Mouse (Mus musculus): ENCODE results near the gene Znrf3.
"Not testable (repeated sequence)": the region's sequence is repeated elsewhere in the genome, so short reads cannot be mapped to it uniquely, and the experiment has no call there.

Gene Znrf3

GRCm38 (mm10) chr11:5444599-5445451, at the start of gene Znrf3:
Gene Znrf3 (minus strand): TSS chr11:5444847.
- DNase-seq (ENCODE audit: low read depth, low spot score): peak; percentile 95

GRCm38 (mm10) chr11:5493869-5494268, 49.2 kb upstream of the Znrf3 start:
- no peak for DNase-seq (ENCODE audit: low read depth, low spot score)

GRCm38 (mm10) chr11:5491912-5492311, 47.3 kb upstream of the Znrf3 start:
- DNase-seq (ENCODE audit: low read depth, low spot score): no peak

- DNase-seq (ENCODE audit: low read depth, low spot score): no peak
Measured at GRCm38 (mm10) chr11:5490989-5491656, 46.5 kb upstream of the Znrf3 start.

- DNase-seq (ENCODE audit: low read depth, low spot score): not testable (repeated sequence)
Measured at GRCm38 (mm10) chr11:5489433-5489832, 44.8 kb upstream of the Znrf3 start.

GRCm38 (mm10) chr11:5485193-5486011, 40.8 kb upstream of the Znrf3 start:
- peak; percentile 90 for DNase-seq (ENCODE audit: low read depth, low spot score)

- DNase-seq (ENCODE audit: low read depth, low spot score): no peak
Measured at GRCm38 (mm10) chr11:5482581-5482980, 37.9 kb upstream of the Znrf3 start.

GRCm38 (mm10) chr11:5478831-5479230, 34.2 kb upstream of the Znrf3 start:
- no peak for DNase-seq (ENCODE audit: low read depth, low spot score)

GRCm38 (mm10) chr11:5478193-5478592, 33.5 kb upstream of the Znrf3 start:
- DNase-seq (ENCODE audit: low read depth, low spot score): no peak

GRCm38 (mm10) chr11:5476806-5477205, 32.2 kb upstream of the Znrf3 start:
- DNase-seq (ENCODE audit: low read depth, low spot score): no peak

GRCm38 (mm10) chr11:5475556-5476118, 31.0 kb upstream of the Znrf3 start:
- DNase-seq (ENCODE audit: low read depth, low spot score): not testable (repeated sequence)

GRCm38 (mm10) chr11:5474130-5474529, 29.5 kb upstream of the Znrf3 start:
- DNase-seq (ENCODE audit: low read depth, low spot score): peak; percentile 74

- DNase-seq (ENCODE audit: low read depth, low spot score): no peak
Measured at GRCm38 (mm10) chr11:5470055-5470454, 25.4 kb upstream of the Znrf3 start.

GRCm38 (mm10) chr11:5469084-5469483, 24.4 kb upstream of the Znrf3 start:
- DNase-seq (ENCODE audit: low read depth, low spot score): peak; percentile 65

- DNase-seq (ENCODE audit: low read depth, low spot score): peak; percentile 41
Measured at GRCm38 (mm10) chr11:5468471-5468870, 23.8 kb upstream of the Znrf3 start.

- DNase-seq (ENCODE audit: low read depth, low spot score): no peak
Measured at GRCm38 (mm10) chr11:5451923-5452322, 7.3 kb upstream of the Znrf3 start.

- no peak for DNase-seq (ENCODE audit: low read depth, low spot score)
Measured at GRCm38 (mm10) chr11:5451341-5451740, 6.7 kb upstream of the Znrf3 start.

- DNase-seq (ENCODE audit: low read depth, low spot score): no peak
Measured at GRCm38 (mm10) chr11:5450701-5451100, 6.1 kb upstream of the Znrf3 start.

GRCm38 (mm10) chr11:5445452-5445953, 856 bp upstream of the Znrf3 start:
- no peak for DNase-seq (ENCODE audit: low read depth, low spot score)

GRCm38 (mm10) chr11:5444234-5444598, 431 bp downstream of the Znrf3 start:
- peak; percentile 59 for DNase-seq (ENCODE audit: low read depth, low spot score)

GRCm38 (mm10) chr11:5443511-5444233, 975 bp downstream of the Znrf3 start:
- peak; percentile 27 for DNase-seq (ENCODE audit: low read depth, low spot score)

All from CD4-positive helper T cell, adult 2 months (primary cell).